Mouse (Mus musculus): ENCODE data around the gene Ykt6.

- no peak for TF ChIP-seq MYOG (IDR thresholded peaks at IDR 0.05; ENCODE audit: control insufficient read depth, extremely low read depth, insufficient read length)
- TF ChIP-seq CTCF (IDR thresholded peaks at IDR 0.05; ENCODE audit: control insufficient read depth, insufficient read depth, insufficient read length), result no peak
- no peak for TF ChIP-seq MYOD1 (IDR thresholded peaks at IDR 0.05; ENCODE audit: control insufficient read depth, insufficient read length, low read depth)
- no peak for TF ChIP-seq CEBPB (IDR thresholded peaks at IDR 0.05; ENCODE audit: low read depth)
- TF ChIP-seq FOSL1 (IDR thresholded peaks at IDR 0.05; ENCODE audit: insufficient read depth, low read length, poor library complexity, severe bottlenecking), result no peak
- no peak for TF ChIP-seq USF1 (IDR thresholded peaks at IDR 0.05; ENCODE audit: low read depth)
- no peak for TF ChIP-seq MAX (IDR thresholded peaks at IDR 0.05)
Observed at GRCm38 (mm10) chr11:5907096-5907495, 48.4 kb upstream of the Ykt6 start.

Measured in C2C12 (cell line).